Mouse (Mus musculus) C2C12 (cell line): ENCODE data around the gene Kalrn.

Source experiments
- CTCF ChIP-seq: IDR thresholded peaks from one replicate; pipeline ENCODE4 v1.5.1; 2011; ENCODE audit not compliant: control insufficient read depth, insufficient read depth, insufficient read length
- MAX ChIP-seq: IDR thresholded peaks from one replicate; pipeline ENCODE4 v1.6.1; 2011; ENCODE audit warnings: mild to moderate bottlenecking, control low read depth
- USF1 ChIP-seq: IDR thresholded peaks from one replicate; pipeline ENCODE4 v1.6.1; 2011; ENCODE audit warnings: low read depth, mild to moderate bottlenecking, control low read depth, moderate library complexity

DNA sequence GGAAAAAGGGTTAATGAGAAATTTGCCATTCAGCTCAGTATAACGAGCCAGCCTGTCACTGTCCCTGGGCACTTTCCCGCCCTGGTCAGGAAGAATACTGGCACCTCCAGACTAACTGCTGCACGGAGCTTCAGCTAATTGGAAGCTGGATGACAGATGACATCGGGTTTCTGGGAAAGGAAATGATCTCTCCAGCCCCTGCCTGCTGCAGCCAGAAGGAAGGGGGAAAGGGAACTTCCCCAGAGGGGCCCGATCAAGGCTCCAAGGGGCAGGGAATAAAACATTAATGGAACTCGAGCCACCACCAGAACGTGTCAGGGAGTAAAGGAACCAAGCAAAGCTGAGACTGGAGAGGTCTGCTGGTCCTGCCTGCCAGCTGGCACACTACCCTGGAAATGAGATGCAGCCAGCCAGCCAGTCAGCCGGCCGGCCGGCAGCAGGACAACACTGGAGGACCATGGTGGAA, 159.4 kb downstream of the Kalrn start:
- TF ChIP-seq CTCF, result no peak
- no peak for TF ChIP-seq MAX
- TF ChIP-seq USF1, result no peak
